Mouse (Mus musculus) bone marrow, adult 2 months (tissue): Measurements from ENCODE around the gene Zfp513.

Source experiments
- CTCF ChIP-seq: fragments of 200-500 bp; IDR thresholded peaks from 2 replicates; pipeline ENCODE4 v1.5.1; 2011; ENCODE audit warnings: low read length, control low read depth; ENCODE audit not compliant: control insufficient read depth, insufficient read depth
- POLR2A ChIP-seq: fragments of 200-500 bp; IDR thresholded peaks from 2 replicates; pipeline ENCODE4 v1.6.1; 2011; ENCODE audit warnings: low read depth, mild to moderate bottlenecking, control low read depth, low read length, borderline replicate concordance; ENCODE audit not compliant: control insufficient read depth

DNA sequence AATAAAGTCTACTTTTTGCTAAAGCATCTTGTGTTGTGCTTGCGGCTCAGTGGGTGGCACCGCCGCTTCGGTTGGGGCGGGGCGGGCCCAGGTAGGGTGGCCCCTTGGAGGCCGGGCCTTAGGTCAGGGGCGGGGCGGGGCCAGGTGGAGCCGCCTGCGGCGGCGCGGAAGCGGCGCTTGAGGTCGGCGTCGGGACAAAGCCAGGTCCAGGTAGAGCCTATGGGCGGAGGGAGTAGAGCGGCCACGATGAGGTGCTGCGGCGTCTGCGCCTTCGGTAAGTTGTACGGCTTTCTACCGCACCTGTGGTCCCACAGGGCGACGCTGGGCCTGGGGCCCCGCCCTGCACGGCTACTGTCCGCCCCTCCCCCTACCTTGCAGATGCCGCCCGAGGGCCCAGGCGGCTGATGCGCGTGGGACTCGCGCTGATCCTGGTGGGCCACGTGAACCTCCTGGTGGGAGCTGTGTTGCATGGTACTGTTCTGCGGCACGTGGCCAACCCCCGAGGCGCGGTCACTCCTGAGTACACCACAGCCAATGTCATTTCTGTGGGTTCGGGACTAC is 49.5 kb upstream of the Zfp513 start, which contains the start of gene Krtcap3:
- TF ChIP-seq CTCF (no peak), POLR2A (no peak)
